Mouse (Mus musculus): ENCODE data around the gene Olfr543.
"Not testable (repeated sequence)": the region's sequence is repeated elsewhere in the genome, so short reads cannot be mapped to it uniquely, and the experiment has no call there.

Olfr543 gene

GRCm38 (mm10) chr7:102481579-102481978, at the start of gene Olfr543:
Gene Olfr543 (minus strand): TSS chr7:102481679.
- no peak for DNase-seq

DNA sequence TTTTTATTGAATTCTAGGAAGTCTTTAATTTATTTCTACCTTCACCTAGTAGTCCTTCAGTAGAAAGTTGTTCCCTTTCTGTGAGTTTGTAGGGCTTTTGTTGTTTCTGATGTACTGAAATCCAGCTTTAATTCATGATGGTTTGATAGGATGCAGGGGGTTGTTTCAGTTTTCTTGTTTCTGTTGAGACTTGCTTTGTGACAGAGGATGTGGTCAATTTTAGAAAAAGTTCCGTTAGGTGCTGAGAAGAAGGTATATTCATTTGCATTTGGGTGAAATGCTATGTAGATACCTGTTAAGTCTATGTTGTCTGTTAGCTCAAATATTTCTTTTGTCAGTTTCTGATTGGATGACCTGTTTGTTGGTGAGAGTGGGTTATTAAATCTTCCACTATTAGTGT, 47.6 kb upstream of the Olfr543 start:
- no peak for DNase-seq

GRCm38 (mm10) chr7:102517051-102517335, 35.5 kb upstream of the Olfr543 start:
- DNase-seq = no peak

GRCm38 (mm10) chr7:102516261-102517050, 35.0 kb upstream of the Olfr543 start:
- peak; percentile 14 to 44 for DNase-seq

- DNase-seq = no peak
Observed at GRCm38 (mm10) chr7:102514144-102514543, 32.7 kb upstream of the Olfr543 start.

DNA sequence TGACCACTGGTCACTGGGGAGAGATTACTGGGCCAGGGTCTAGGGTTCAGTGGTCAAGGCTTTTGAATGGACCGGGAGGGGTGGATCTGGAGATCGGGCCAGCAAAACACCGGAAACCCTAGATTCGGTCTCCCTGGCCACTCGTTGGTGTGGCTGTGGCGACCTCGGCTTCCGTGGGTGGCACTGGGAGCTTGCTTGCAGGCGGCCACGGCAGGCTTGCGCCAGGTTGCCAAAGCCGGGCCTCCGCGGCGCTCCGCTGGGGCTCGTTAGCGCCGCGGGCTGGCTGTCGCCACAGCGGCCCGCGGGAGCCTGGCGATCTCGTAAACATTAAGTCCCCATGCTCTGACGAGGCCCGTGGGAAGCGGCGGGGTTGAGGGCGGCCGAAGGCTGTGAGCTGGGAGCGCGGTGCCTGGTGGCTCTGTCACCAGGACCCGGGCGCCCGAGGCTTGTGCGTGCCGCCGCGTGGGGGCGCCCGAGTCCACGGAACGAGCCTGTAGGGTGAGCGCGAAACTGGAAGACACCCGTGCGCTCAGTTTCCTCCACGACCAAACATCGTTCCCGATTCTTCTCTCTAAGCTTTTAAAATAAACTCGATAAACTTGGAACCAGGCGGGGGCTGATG, 31.4 kb upstream of the Olfr543 start:
- DNase-seq = peak; percentile 84 to 87

- no peak for DNase-seq
Observed at GRCm38 (mm10) chr7:102511927-102512326, 30.4 kb upstream of the Olfr543 start.

DNA sequence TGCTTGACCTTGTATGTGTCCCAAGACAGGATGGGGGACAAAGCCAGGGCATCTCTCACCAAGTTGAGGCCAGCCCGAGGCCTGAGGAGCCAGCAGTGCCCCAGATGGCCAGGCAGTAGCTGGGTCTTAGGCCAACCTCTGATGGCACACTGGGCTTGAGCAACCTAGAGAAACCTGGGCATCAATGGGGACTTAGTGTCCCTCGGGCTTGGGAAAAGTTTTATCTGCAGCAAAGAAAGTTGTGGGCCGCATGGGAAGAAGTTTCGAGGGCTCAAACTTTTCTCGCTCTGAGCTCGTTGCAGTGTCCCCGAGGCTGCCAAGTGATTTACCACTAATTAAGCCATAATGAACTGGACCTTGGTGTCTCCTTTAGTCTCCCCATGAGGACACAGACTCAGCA, 28.2 kb upstream of the Olfr543 start:
- DNase-seq = no peak

GRCm38 (mm10) chr7:102508666-102509065, 27.2 kb upstream of the Olfr543 start:
- DNase-seq = no peak

GRCm38 (mm10) chr7:102508066-102508465, 26.6 kb upstream of the Olfr543 start:
- no peak for DNase-seq

DNA sequence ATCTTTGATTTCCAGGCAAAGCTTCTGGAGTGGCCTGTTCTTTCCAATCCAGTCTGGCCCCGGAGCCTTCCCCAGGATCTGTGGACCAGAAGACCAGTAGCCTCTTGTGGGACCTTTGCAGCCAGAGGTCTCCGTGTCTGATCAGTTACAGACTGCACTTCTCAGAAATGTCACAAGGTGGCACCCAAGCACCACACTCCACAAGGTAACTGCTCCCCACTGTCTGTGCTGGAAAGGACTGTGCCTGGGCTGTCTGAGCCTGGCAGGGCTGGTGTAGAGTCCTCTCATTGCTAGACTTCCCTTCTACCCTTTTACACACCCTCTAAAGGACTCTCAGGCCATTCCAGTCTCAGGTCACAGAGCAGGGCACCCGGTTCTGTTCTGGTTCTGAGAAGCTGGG, 25.4 kb upstream of the Olfr543 start:
- peak; percentile 65 to 84 for DNase-seq

DNA sequence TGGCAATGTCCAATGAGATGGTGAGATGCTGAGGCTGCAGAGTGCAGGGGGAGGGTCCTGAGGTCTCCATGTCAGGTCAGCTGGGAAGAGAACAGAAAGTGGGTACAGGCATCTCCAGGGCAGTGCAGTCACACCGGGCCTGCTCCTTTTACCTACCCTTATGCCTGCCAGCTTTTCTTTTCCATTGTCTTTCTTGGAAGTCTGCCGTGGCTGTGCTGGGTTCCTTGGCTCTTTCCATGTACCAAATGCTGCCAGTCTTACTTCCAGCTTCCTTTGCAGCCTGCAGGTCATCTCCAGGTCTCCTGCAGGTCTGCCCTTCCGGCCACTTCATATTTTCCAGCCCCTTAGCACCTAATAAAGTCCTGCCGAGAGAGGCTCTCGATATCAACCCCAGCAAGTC, 20.5 kb upstream of the Olfr543 start:
- no peak for DNase-seq

DNA sequence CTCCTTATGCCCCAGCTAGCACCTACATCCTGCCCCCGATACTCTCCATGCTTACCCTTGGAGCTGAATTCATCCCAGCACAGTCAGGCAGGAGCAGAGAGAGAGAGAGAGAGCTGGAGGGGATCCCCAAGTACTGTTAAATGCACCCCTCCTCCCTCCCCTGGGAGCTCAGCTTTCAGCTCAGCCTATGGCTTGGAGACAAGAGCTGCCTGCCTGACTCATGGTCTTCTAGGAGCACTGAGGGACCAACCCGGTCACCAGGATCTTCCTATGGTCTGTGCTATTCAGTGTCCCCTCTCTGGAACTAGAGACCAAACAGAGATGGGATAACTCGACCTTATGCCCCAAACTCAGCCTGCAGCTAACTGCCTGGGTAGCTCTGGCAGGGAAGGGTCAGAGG, 18.0 kb upstream of the Olfr543 start, which contains the start of gene Olfr545:
Olfr545 (minus strand) TSS at position 101 of the 400 bp plus-strand sequence.
- DNase-seq = no peak

DNA sequence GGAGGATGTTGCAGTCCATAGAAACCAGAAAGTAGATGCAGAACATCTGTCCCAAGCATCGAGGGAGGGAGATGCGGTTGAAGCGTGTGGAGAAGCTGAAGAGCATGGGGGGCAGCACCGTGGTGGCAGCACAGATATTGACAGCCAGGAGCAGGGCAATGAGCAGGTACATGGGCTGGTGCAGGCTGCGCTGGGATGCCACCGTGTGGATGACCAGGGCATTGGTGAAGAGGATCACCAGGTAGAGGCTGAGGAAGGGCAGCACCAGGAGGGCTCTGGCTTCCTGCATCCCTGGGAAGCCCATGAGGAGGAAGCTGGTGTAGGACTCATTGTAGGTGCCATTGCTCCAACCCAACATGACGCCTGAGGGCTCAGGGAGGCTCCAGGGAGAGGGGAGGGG, 12.9 kb upstream of the Olfr543 start:
- DNase-seq = not testable (repeated sequence)

DNA sequence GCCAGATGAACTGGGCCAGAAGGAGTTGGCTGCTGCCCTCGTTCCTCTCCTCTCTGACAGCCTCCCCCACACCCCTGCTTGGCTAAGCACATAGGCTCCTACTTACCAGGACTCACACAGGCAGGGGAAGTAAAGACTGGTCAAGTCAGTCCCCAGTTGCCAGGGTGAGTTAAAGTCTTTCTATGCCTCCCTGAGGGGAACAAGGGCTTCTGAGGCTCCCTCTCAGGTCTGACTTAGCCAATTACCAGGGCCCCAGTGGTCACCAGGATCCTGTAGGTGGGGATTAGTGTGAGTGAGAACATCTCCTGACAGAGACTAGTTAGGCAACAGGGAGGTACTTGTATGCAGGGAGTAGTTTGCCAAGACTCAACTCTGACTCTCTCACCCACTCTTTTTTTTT, 6.7 kb upstream of the Olfr543 start, which contains the start of gene Olfr544:
Olfr544 (minus strand) TSS at position 153 of the 400 bp plus-strand sequence.
- DNase-seq = no peak

DNA sequence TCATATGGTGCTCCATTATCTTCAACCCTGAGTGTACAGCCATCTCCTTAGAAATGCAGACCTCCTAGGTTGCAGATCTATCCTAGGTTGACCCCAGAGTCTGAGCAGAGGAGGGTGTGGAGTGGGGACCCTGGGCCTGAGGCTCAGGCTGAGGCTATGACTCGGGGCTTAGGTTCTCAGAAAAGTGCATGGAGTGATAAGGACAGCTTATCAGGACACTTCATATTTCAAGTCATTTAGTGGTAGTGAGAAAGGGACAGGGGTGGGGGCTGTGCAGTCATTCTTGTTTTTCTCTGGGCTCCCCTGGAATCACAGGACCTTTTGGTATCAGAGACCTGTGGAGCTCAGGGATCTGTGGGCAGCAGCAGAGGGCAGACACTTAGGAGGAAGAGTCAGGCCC, 4.6 kb upstream of the Olfr543 start:
- no peak for DNase-seq

DNA sequence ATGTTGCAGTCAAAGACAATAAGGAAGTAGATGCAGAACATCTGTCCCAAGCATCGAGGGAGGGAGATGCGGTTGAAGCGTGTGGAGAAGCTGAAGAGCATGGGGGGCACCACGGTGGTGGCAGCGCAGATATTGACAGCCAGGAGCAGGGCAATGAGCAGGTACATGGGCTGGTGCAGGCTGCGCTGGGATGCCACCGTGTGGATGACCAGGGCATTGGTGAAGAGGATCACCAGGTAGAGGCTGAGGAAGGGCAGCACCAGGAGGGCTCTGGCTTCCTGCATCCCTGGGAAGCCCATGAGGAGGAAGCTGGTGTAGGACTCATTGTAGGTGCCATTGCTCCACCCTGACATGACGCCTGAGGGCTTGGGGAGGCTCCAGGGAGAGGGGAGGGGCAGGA, 3.3 kb upstream of the Olfr543 start:
- not testable (repeated sequence) for DNase-seq

DNA sequence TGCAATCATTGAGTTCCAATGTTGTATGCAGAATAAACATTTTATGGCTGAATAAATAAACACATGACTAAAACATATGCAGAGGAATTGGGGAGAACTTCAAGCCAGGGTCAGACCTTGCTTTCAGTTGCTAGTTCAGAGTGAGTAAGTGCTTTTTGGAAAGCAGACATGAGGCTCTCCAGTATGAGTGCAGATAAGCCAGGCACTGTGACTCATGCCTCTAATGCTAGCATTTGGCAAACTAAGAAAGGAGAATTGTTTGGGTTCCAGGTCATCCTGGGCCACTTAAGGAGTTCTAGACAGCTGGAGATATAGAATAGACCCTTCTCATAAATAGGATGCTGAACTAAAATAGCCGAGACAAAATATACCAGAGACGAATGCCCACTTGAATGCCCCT, 2.2 kb upstream of the Olfr543 start:
- DNase-seq = no peak

GRCm38 (mm10) chr7:102480821-102481220, 658 bp downstream of the Olfr543 start:
- no peak for DNase-seq

DNA sequence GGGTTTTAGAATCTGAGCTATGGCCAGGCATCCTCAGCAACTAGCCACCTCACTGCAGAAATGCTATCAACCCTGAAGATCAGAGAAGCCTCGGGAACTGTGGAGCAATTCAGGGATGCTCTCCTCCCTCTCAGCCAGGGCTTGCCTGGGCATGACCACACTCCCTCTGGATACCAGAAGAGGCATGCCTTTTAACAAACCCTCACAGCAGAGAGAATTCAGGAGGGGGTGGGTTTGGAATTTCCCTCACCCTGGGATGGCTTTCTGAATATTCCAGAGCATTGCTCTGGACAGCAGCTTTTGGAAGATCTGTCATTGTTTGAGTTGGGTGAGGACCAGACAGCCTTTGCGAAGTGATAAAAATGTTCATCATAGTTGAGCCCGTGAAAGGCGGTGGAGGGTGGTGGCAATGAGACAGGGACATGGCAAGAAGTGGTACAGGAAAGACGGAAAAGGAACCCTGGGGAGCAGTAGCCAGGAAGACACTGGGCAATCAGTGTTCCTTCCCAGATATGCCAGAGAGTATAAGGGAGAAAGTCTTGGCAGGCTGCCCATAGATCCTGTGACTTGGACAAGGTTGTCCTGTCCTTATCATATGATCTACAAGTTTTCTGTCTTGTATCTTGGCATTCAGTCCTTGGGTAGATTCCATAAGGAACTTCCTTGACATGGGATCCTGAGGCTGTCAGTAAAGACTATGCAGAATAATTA, 2.0 kb downstream of the Olfr543 start:
- peak; percentile 77 to 86 for DNase-seq

- no peak for DNase-seq
Observed at GRCm38 (mm10) chr7:102478926-102479325, 2.6 kb downstream of the Olfr543 start.

- no peak for DNase-seq
Observed at GRCm38 (mm10) chr7:102478425-102478824, 3.1 kb downstream of the Olfr543 start.

GRCm38 (mm10) chr7:102477377-102477776, 4.1 kb downstream of the Olfr543 start:
- no peak for DNase-seq

DNA sequence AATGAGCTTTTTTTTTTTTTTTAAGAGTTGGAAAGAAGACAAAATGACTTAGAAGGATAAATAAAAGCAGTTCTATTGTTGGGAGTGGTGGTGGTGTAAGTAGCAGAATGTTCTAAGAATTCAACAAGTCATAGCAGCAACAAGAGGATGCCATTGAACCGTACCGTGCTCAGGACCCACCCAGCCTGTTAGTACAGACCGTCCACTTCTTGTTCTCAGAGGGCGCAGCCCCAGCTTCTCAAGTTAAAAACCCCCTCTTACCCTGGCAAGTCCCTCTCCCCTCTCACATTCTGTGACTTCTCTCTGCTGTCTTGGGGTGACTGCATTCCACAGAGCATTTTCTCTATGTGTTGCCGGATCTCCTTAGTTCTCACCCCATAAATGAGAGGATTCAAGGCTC, 4.9 kb downstream of the Olfr543 start:
- no peak for DNase-seq

Data from kidney, postnatal 25 days (tissue).